Mouse (Mus musculus): ENCODE results near the gene Farsb. TPM values are rescaled to one million over a fixed set of nuclear protein-coding genes. Genes with fewer than 3 reads are reported as not detected.
"Not testable (repeated sequence)": the region's sequence is repeated elsewhere in the genome, so short reads cannot be mapped to it uniquely, and the experiment has no call there.

The Farsb gene
- polyA plus RNA-seq, 1 experiment from 2014 or later, result 154 TPM

- Histone ChIP-seq H3K27ac (ENCODE audit: low read depth, low read length) (no peak overlapping the region), H3K9me3 (ENCODE audit: control insufficient read depth, low read length) (no peaks in the 10 kb centered on the region), H3K4me2 (no peak overlapping the region), H3K36me3 (ENCODE audit: control insufficient read depth, insufficient read depth, low read length) (no peaks in the 10 kb centered on the region), H3K4me3 (ENCODE audit: low read depth, low read length) (no peak overlapping the region), H3K27me3 (ENCODE audit: control insufficient read depth, insufficient read depth, low read length) (no peaks in the 10 kb centered on the region), H3K4me1 (ENCODE audit: control insufficient read depth, insufficient read depth, low read length) (no peaks in the 10 kb centered on the region), H3K9ac (ENCODE audit: low read length) (no peak overlapping the region)
- DNase-seq (ENCODE audit: low spot score, missing footprints), result peak; percentile 26
- no peak for ATAC-seq (ENCODE audit: low FRiP score)
- 92% methylated on average over 3 of the region's 3 CpGs for WGBS
Measured at GRCm38 (mm10) chr1:78528356-78528755, 39.7 kb upstream of the Farsb start.

GRCm38 (mm10) chr1:78525189-78525886 is 36.6 kb upstream of the Farsb start:
- no peak for ATAC-seq (ENCODE audit: low FRiP score)
- no peaks in the 10 kb centered on the region for H3K27me3 ChIP-seq (ENCODE audit: control insufficient read depth, insufficient read depth, low read length)
- no peaks in the 10 kb centered on the region for H3K4me1 ChIP-seq (ENCODE audit: control insufficient read depth, insufficient read depth, low read length)
- H3K9ac ChIP-seq (ENCODE audit: low read length), result no peak overlapping the region
- 53% methylated on average over 23 of the region's 23 CpGs for WGBS
- no peaks in the 10 kb centered on the region for H3K36me3 ChIP-seq (ENCODE audit: control insufficient read depth, insufficient read depth, low read length)
- no peak overlapping the region for H3K4me2 ChIP-seq
- H3K27ac ChIP-seq (ENCODE audit: low read depth, low read length), result no peak overlapping the region
- no peak overlapping the region for H3K4me3 ChIP-seq (ENCODE audit: low read depth, low read length)
- H3K9me3 ChIP-seq (ENCODE audit: control insufficient read depth, low read length), result no peaks in the 10 kb centered on the region
- peak; percentile 90 for DNase-seq (ENCODE audit: low spot score, missing footprints)

GRCm38 (mm10) chr1:78518907-78519306 is 30.2 kb upstream of the Farsb start:
- no peak overlapping the region for H3K4me2 ChIP-seq
- H3K27ac ChIP-seq (ENCODE audit: low read depth, low read length), result no peak overlapping the region
- no peak overlapping the region for H3K9ac ChIP-seq (ENCODE audit: low read length)
- WGBS, result 95% methylated on average over 7 of the region's 7 CpGs
- no peak for ATAC-seq (ENCODE audit: low FRiP score)
- no peaks in the 10 kb centered on the region for H3K9me3 ChIP-seq (ENCODE audit: control insufficient read depth, low read length)
- DNase-seq (ENCODE audit: low spot score, missing footprints), result no peak
- H3K36me3 ChIP-seq (ENCODE audit: control insufficient read depth, insufficient read depth, low read length), result no peaks in the 10 kb centered on the region
- no peaks in the 10 kb centered on the region for H3K27me3 ChIP-seq (ENCODE audit: control insufficient read depth, insufficient read depth, low read length)
- H3K4me3 ChIP-seq (ENCODE audit: low read depth, low read length), result no peak overlapping the region
- no peaks in the 10 kb centered on the region for H3K4me1 ChIP-seq (ENCODE audit: control insufficient read depth, insufficient read depth, low read length)

- ATAC-seq (ENCODE audit: low FRiP score), result no peak
- 85% methylated on average over 8 of the region's 8 CpGs for WGBS
- no peak overlapping the region for H3K27ac ChIP-seq (ENCODE audit: low read depth, low read length)
Measured at GRCm38 (mm10) chr1:78512756-78513155, 24.1 kb upstream of the Farsb start.

GRCm38 (mm10) chr1:78511621-78512160 is 23.0 kb upstream of the Farsb start, which contains the start of gene BC035947:
TSS of gene BC035947 (minus strand) at chr1:78512158.
- Histone ChIP-seq H3K4me1 (ENCODE audit: control insufficient read depth, insufficient read depth, low read length) (no peaks in the 10 kb centered on the region), H3K9ac (ENCODE audit: low read length) (peak within 1 kb of the TSS; percentile 59), H3K4me3 (ENCODE audit: low read depth, low read length) (peak within 1 kb of the TSS; percentile 25), H3K9me3 (ENCODE audit: control insufficient read depth, low read length) (no peaks in the 10 kb centered on the region), H3K27me3 (ENCODE audit: control insufficient read depth, insufficient read depth, low read length) (no peaks in the 10 kb centered on the region), H3K27ac (ENCODE audit: low read depth, low read length) (no peak within 1 kb of the TSS), H3K36me3 (ENCODE audit: control insufficient read depth, insufficient read depth, low read length) (no peaks in the 10 kb centered on the region), H3K4me2 (peak within 1 kb of the TSS; percentile 57)
- ATAC-seq (ENCODE audit: low FRiP score) (peak; percentile 66), DNase-seq (ENCODE audit: low spot score, missing footprints) (peak; percentile 89)
- 2% methylated on average over 25 of the region's 25 CpGs for WGBS

More at GRCm38 (mm10) chr1:78512756-78513155, 24.1 kb upstream of the Farsb start:
- Histone ChIP-seq H3K4me1 (ENCODE audit: control insufficient read depth, insufficient read depth, low read length) (no peaks in the 10 kb centered on the region), H3K4me3 (ENCODE audit: low read depth, low read length) (no peak overlapping the region), H3K9me3 (ENCODE audit: control insufficient read depth, low read length) (no peaks in the 10 kb centered on the region), H3K4me2 (no peak overlapping the region), H3K9ac (ENCODE audit: low read length) (no peak overlapping the region), H3K36me3 (ENCODE audit: control insufficient read depth, insufficient read depth, low read length) (no peaks in the 10 kb centered on the region), H3K27me3 (ENCODE audit: control insufficient read depth, insufficient read depth, low read length) (no peaks in the 10 kb centered on the region)
- DNase-seq (ENCODE audit: low spot score, missing footprints), result no peak

GRCm38 (mm10) chr1:78510862-78511261 is 22.2 kb upstream of the Farsb start, which contains the start of gene Mogat1:
TSS of gene Mogat1 (plus strand) at chr1:78510991.
- Histone ChIP-seq H3K4me3 (ENCODE audit: low read depth, low read length) (peak within 1 kb of the TSS; percentile 25), H3K4me2 (peak within 1 kb of the TSS; percentile 57), H3K36me3 (ENCODE audit: control insufficient read depth, insufficient read depth, low read length) (no peaks in the 10 kb centered on the region), H3K27me3 (ENCODE audit: control insufficient read depth, insufficient read depth, low read length) (no peaks in the 10 kb centered on the region), H3K27ac (ENCODE audit: low read depth, low read length) (no peak within 1 kb of the TSS), H3K4me1 (ENCODE audit: control insufficient read depth, insufficient read depth, low read length) (no peaks in the 10 kb centered on the region), H3K9ac (ENCODE audit: low read length) (peak within 1 kb of the TSS; percentile 59), H3K9me3 (ENCODE audit: control insufficient read depth, low read length) (no peaks in the 10 kb centered on the region)
- 67% methylated on average over 5 of the region's 5 CpGs for WGBS
- no peak for DNase-seq (ENCODE audit: low spot score, missing footprints)
- ATAC-seq (ENCODE audit: low FRiP score), result no peak

GRCm38 (mm10) chr1:78507137-78507536 is 18.4 kb upstream of the Farsb start:
- Histone ChIP-seq H3K4me2 (no peak overlapping the region), H3K9me3 (ENCODE audit: control insufficient read depth, low read length) (no peaks in the 10 kb centered on the region), H3K36me3 (ENCODE audit: control insufficient read depth, insufficient read depth, low read length) (no peaks in the 10 kb centered on the region), H3K9ac (ENCODE audit: low read length) (no peak overlapping the region), H3K4me1 (ENCODE audit: control insufficient read depth, insufficient read depth, low read length) (no peaks in the 10 kb centered on the region), H3K27me3 (ENCODE audit: control insufficient read depth, insufficient read depth, low read length) (no peaks in the 10 kb centered on the region), H3K27ac (ENCODE audit: low read depth, low read length) (no peak overlapping the region), H3K4me3 (ENCODE audit: low read depth, low read length) (no peak overlapping the region)
- WGBS, result 70% methylated on average over 1 of the region's 1 CpGs
- DNase-seq (ENCODE audit: low spot score, missing footprints) (no peak), ATAC-seq (ENCODE audit: low FRiP score) (no peak)

GRCm38 (mm10) chr1:78502527-78502926 is 13.8 kb upstream of the Farsb start:
- H3K9ac ChIP-seq (ENCODE audit: low read length), result no peak overlapping the region
- H3K27me3 ChIP-seq (ENCODE audit: control insufficient read depth, insufficient read depth, low read length), result no peaks in the 10 kb centered on the region
- H3K36me3 ChIP-seq (ENCODE audit: control insufficient read depth, insufficient read depth, low read length), result no peaks in the 10 kb centered on the region
- no peaks in the 10 kb centered on the region for H3K4me1 ChIP-seq (ENCODE audit: control insufficient read depth, insufficient read depth, low read length)
- 95% methylated on average over 6 of the region's 6 CpGs for WGBS
- DNase-seq (ENCODE audit: low spot score, missing footprints) (no peak), ATAC-seq (ENCODE audit: low FRiP score) (no peak)
- no peak overlapping the region for H3K4me2 ChIP-seq
- H3K9me3 ChIP-seq (ENCODE audit: control insufficient read depth, low read length), result no peaks in the 10 kb centered on the region
- no peak overlapping the region for H3K4me3 ChIP-seq (ENCODE audit: low read depth, low read length)
- no peak overlapping the region for H3K27ac ChIP-seq (ENCODE audit: low read depth, low read length)

- ATAC-seq (ENCODE audit: low FRiP score); H3K9ac ChIP-seq (ENCODE audit: low read length); H3K27ac ChIP-seq (ENCODE audit: low read depth, low read length); H3K4me1 ChIP-seq (ENCODE audit: control insufficient read depth, insufficient read depth, low read length); H3K27me3 ChIP-seq (ENCODE audit: control insufficient read depth, insufficient read depth, low read length); DNase-seq (ENCODE audit: low spot score, missing footprints); H3K4me3 ChIP-seq (ENCODE audit: low read depth, low read length); H3K36me3 ChIP-seq (ENCODE audit: control insufficient read depth, insufficient read depth, low read length); H3K4me2 ChIP-seq; H3K9me3 ChIP-seq (ENCODE audit: control insufficient read depth, low read length): not testable (repeated sequence)
- WGBS, result 92% methylated on average over 12 of the region's 12 CpGs
Measured at GRCm38 (mm10) chr1:78501856-78502255, 13.2 kb upstream of the Farsb start.
